Mouse (Mus musculus): ENCODE measurements around the gene Pabpc1l. TPM values are rescaled to one million over a fixed set of nuclear protein-coding genes. Genes with fewer than 3 reads are reported as not detected.

The Pabpc1l gene
- total RNA-seq, 2 experiments from 2014 or later: 3.8 to 4.8 TPM

- no peak for DNase-seq (ENCODE audit: low spot score in 2 of 2)
These were observed 58.5 kb downstream of the Pabpc1l start for GRCm38 (mm10) chr2:164083609-164084341.

GRCm38 (mm10) chr2:164084342-164084700 lies 59.1 kb downstream of the Pabpc1l start:
- no peak for DNase-seq (ENCODE audit: low spot score in 2 of 2)

GRCm38 (mm10) chr2:164087416-164088017 lies 62.3 kb downstream of the Pabpc1l start:
- DNase-seq (ENCODE audit: low spot score in 2 of 2): no peak

DNA sequence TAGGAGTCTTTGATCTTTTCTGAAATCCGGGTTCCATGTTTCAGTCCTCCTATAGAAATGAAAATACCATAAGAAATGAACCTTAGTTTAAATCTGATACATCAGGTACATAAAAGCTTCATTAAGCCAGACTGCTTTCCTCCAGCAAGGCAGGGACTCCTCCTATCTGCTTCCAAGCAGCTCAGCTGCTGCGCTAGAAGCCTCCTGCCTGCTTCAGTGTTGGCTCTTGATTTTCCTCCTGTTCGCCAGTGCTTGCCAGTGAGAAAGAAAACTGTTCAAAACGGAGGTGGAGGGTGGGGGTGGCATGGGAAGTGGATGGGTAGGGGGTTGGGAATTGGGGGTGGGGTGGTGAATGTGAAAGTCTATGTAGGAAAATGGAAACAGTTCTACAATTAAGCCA lies 64.3 kb downstream of the Pabpc1l start:
- DNase-seq (ENCODE audit: low spot score in 2 of 2): no peak

- no peak for DNase-seq (ENCODE audit: low spot score in 2 of 2)
These were observed 68.9 kb downstream of the Pabpc1l start for GRCm38 (mm10) chr2:164094152-164094551.

DNA sequence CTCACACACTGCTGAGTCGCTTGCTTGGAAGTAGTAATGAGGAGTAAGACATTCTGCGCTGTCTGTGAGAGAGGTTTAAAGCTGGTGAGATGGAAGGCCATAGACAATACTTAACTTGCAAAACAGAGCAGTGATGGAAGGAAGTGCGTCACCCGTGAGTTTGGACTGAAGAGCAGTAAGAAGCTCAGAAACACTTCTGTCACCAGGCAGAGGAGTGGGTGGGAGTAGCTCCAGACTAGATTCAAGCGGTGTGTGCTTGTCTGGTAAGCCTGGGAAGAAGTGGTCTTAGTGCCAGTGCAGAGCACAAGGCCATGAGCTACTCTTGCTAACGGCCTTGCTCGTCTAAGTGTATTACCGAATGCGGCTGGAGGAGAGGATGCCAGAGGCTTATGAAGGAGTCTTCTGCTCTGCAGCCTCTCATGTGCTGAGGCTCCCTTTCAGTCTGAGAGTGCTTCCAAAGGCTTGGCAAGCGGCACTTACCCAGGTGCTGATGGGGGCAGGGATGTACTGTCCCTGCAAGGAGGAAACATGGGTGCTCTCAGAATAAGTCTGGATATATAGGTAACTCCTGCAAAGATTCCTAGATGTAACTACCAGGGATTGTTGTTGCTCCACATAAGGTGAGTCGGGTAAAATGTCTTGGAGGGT lies 73.5 kb downstream of the Pabpc1l start:
- no peak for DNase-seq (ENCODE audit: low spot score in 2 of 2)

Other genes with a start within 250 kb of the Pabpc1l start
- under 1 TPM; 0.91 to 0.93 TPM for gene Ccn5, start 204.6 kb upstream of the Pabpc1l start, total RNA-seq (2021)
- not detected for gene Kcnk15, start 171.8 kb upstream of the Pabpc1l start, total RNA-seq (2021)
- gene Rims4, start 106.8 kb upstream of the Pabpc1l start, total RNA-seq (2021): 1 to 10 TPM; 1.1 TPM
- 100 to 1,000 TPM; 129 to 132 TPM for gene Ywhab, start 30.5 kb upstream of the Pabpc1l start, total RNA-seq (2021)
- 10 to 100 TPM; 19.1 to 21.3 TPM for gene Stk4, start 44.9 kb downstream of the Pabpc1l start, total RNA-seq (2021)
- gene Tomm34, start 45.7 kb downstream of the Pabpc1l start, total RNA-seq (2021): 10 to 100 TPM; 25.2 to 25.4 TPM
- under 1 TPM; 0.21 to 0.52 TPM for gene Kcns1, start 145.7 kb downstream of the Pabpc1l start, total RNA-seq (2021)
- not detected for gene Wfdc5, start 157.3 kb downstream of the Pabpc1l start, total RNA-seq (2021)
- gene Wfdc12, start 165.2 kb downstream of the Pabpc1l start, total RNA-seq (2021): not detected
- not detected for gene Wfdc15a, start 174.7 kb downstream of the Pabpc1l start, total RNA-seq (2021)
- not detected for gene Wfdc15b, start 196.2 kb downstream of the Pabpc1l start, total RNA-seq (2021)
- gene Svs2, start 213.0 kb downstream of the Pabpc1l start, total RNA-seq (2021): not detected
- gene Svs3b, start 231.2 kb downstream of the Pabpc1l start, total RNA-seq (2021): not detected